Mouse (Mus musculus) liver, embryonic 16.5 days (tissue): ENCODE measurements around the gene Elmo1. TPM values are rescaled to one million over a fixed set of nuclear protein-coding genes. Genes with fewer than 3 reads are reported as not detected.

Experiments
- ATAC-seq: fragments of 200-750 bp; cut with Nextera tagmentation; 2 replicates; pipeline ENCODE4 v1.8.0; 2017; ENCODE audit warnings: low read depth, mild to moderate bottlenecking, moderate number of reproducible peaks, moderate library complexity
- H3K27ac ChIP-seq: fragments of 300-500 bp; sonication (generic); 2 replicates; pipeline ENCODE4 v1.5.1; 2014; ENCODE audit warnings: mild to moderate bottlenecking, low read length
- H3K27me3 ChIP-seq: fragments of 300-500 bp; sonication (generic); 2 replicates; pipeline ENCODE4 v1.6.1; 2014; ENCODE audit warnings: low read depth, low read length, mixed read lengths; ENCODE audit not compliant: control insufficient read depth, insufficient read depth
- H3K36me3 ChIP-seq: fragments of 300-500 bp; sonication (generic); 2 replicates; pipeline ENCODE4 v1.6.1; 2014; ENCODE audit warnings: mild to moderate bottlenecking; ENCODE audit not compliant: control insufficient read depth, insufficient read depth
- H3K4me1 ChIP-seq: fragments of 300-500 bp; sonication (generic); 2 replicates; pipeline ENCODE4 v1.6.1; 2014; ENCODE audit warnings: low read depth, low read length, mixed read lengths; ENCODE audit not compliant: control insufficient read depth
- H3K4me2 ChIP-seq: fragments of 300-500 bp; sonication (generic); 2 replicates; pipeline ENCODE4 v1.6.1; 2014; ENCODE audit warnings: low read depth, low read length, mixed read lengths
- H3K4me3 ChIP-seq: fragments of 300-500 bp; sonication (generic); 2 replicates; pipeline ENCODE4 v1.5.1; 2014; ENCODE audit warnings: low read depth, mild to moderate bottlenecking, low read length
- H3K9ac ChIP-seq: fragments of 300-500 bp; sonication (generic); 2 replicates; pipeline ENCODE4 v1.6.1; 2014; ENCODE audit warnings: low read depth, low read length
- H3K9me3 ChIP-seq: fragments of 300-500 bp; sonication (generic); replicated peaks from 2 replicates; pipeline ENCODE4 v1.6.1; 2016; ENCODE audit warnings: low read length; ENCODE audit not compliant: control insufficient read depth
- WGBS: fragments of 180-500 bp; shearing (Covaris S2); extraction: QIAGEN DNeasy Blood & Tissue Kit; methylation state at CpG from one replicate; pipeline ENCODE4 v1.1.7; 2014; ENCODE audit not compliant: insufficient replicate concordance; 5-methylcytosine and 5-hydroxymethylcytosine counted together
- polyA plus RNA-seq: library from polyadenylated mRNA; unstranded; fragments of >200 nt; fragmentation: Nextera tagmentation; extraction: Ambion mirVana; gene quantifications from 2 replicates; pipeline ENCODE4 v1.2.1, GENCODE M21; 2015

The Elmo1 gene
- polyA plus RNA-seq, 1 experiment from 2014 or later = 5.8 TPM

DNA sequence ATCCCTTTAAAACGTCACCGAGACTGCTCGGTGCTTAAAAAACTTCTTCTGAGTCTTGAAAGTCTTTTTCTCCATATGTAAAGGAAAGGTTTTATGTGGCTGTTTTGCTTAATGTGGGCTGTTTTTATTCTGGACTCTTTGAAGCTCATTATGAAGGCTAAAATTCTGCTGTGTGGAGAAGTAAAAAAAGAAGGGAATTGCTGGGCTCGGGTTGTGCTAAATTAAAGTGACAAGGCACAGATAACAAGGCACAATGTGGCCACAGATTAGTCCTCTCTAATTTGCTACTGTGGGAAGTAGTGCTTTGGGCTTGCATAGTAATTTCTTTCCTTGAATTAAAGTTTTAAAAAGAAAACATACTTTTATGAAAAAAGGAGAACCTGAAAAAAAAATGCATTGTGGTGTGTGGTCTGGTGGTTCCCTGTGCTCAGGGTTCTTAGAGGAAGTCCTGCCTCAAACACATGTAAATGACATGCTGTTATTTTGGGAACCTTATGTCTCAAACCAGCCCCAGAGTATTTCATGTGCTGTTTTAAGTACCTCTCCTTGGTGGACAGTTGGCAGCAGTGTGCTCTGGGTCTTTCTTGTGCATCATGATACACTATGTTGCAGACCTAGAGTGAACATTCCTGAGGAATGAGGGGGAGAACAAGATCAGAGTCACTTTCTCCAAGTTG lies 61.0 kb downstream of the Elmo1 start:
- ATAC-seq = no peak
- Histone ChIP-seq H3K4me1 (peaks cover 44% of the 10 kb centered on the region), H3K36me3 (no peaks in the 10 kb centered on the region), H3K4me3 (no peak overlapping the region), H3K9ac (peak overlapping the region; percentile 32), H3K27me3 (no peaks in the 10 kb centered on the region), H3K9me3 (no peaks in the 10 kb centered on the region), H3K4me2 (peak overlapping the region; percentile 53), H3K27ac (peak overlapping the region; percentile 85)
- 16% methylated on average over 4 of the region's 4 CpGs for WGBS

DNA sequence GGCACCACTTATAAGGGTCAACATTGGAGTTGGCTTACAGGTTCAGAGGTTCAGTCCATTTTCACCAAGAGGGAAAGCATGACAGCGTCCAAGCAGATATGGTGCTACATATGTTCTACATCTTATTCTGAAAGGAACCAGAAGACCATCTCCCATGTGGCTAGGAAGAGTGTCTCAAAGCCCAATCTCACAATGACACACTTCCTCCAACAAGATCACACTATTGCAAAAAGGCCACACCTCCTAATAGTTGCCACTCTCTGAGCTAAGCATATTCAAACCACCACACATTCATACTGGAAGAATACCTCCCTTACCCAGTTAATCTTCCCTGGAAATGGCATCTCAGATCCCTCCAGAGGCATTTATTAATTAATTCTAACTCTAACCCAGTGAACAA lies 66.7 kb downstream of the Elmo1 start:
- no peak overlapping the region for H3K4me3 ChIP-seq
- no peak overlapping the region for H3K27ac ChIP-seq
- H3K27me3 ChIP-seq = no peaks in the 10 kb centered on the region; the same call in 1 of the 2 replicates
- H3K36me3 ChIP-seq = no peaks in the 10 kb centered on the region
- H3K4me2 ChIP-seq = no peak overlapping the region
- ATAC-seq = 0 out of 2 replicates have a peak, but pooled peaks have one; percentile 14
- no peaks in the 10 kb centered on the region for H3K9me3 ChIP-seq
- no peak overlapping the region for H3K9ac ChIP-seq
- H3K4me1 ChIP-seq = peaks cover 3% of the 10 kb centered on the region
- WGBS = 31% methylated on average over 1 of the region's 1 CpGs

DNA sequence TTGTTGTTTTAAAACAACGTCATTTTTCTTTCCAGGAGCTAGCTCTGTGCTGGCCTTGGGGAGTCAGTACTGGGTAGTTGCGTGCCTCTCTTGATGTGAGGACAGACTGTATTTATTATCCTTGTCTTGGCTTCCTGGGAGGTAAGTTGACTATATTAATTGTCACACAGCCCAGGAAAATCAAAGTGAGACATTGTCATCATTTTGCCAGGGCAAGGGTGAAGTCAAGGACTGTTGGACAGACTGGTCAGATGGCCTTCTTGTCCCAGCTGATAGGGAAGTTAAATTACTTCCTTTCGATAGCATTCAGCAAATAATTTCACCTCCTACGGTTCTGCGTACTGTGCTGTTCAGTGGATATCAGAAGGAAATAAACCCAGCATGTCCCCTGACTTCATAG lies 67.1 kb downstream of the Elmo1 start:
- Histone ChIP-seq H3K4me3 (no peak overlapping the region), H3K36me3 (no peaks in the 10 kb centered on the region), H3K4me2 (no peak overlapping the region), H3K27ac (no peak overlapping the region), H3K4me1 (no peaks in the 10 kb centered on the region; the same call in 1 of the 2 replicates), H3K27me3 (no peaks in the 10 kb centered on the region; the same call in 1 of the 2 replicates), H3K9ac (no peak overlapping the region), H3K9me3 (no peaks in the 10 kb centered on the region)
- 43% methylated on average over 5 of the region's 5 CpGs for WGBS
- no peak for ATAC-seq

DNA sequence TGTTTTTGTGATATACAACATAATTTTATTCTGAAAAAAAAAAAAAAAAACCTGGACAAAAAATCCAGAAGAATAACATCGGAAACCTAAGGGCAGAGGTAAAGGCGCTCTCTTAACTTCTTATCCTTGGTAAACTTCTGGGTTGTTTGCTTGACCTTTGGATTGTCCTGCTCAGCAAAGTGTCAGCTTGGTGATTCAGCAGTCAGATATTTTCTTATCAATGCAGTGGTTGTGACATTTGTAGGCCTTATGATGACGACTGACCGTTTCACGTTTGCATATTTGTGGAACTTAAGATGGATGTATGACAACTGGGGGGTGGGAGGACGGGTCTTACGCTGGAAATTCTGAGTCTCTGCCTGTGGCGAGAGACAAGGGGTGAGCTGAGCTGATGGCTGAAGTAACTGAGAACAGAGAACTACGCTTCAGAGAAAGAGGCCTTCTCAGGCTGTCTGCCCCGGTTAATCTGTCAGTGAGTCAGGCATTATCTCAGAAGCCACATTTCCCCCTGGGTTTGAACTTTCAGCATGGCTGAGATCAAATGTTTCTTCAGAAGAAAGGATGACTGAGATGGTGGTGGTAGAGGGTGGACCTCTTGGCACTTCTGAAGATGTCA lies 73.1 kb downstream of the Elmo1 start:
- no peaks in the 10 kb centered on the region for H3K9me3 ChIP-seq
- WGBS = 15% methylated on average over 10 of the region's 10 CpGs
- H3K27ac ChIP-seq = peak overlapping the region; percentile 51
- H3K4me2 ChIP-seq = peak overlapping the region; percentile 43
- no peak overlapping the region for H3K4me3 ChIP-seq
- no peaks in the 10 kb centered on the region; the same call in 1 of the 2 replicates for H3K27me3 ChIP-seq
- ATAC-seq = peak; percentile 79
- peaks cover 27% of the 10 kb centered on the region for H3K4me1 ChIP-seq
- H3K9ac ChIP-seq = peak overlapping the region; percentile 42
- H3K36me3 ChIP-seq = no peaks in the 10 kb centered on the region

DNA sequence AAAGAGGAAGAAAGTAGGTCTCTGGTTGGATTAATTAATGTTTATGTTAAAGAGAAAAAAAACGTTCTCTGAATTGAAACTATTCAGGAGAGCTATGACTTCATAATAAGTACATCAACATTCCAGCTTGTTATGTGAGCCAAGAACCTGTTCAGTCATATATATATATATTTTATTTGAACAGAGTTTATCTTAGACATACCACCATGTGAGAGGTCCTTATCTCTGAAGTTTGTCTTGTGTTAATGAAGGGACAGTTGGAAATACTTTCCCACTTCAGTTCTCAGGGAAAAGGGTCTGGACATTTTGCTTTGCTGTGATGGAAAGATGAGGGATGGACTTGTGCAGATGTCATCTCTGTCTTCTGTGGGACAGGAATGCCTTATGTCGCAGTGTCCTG lies 74.4 kb downstream of the Elmo1 start:
- Histone ChIP-seq H3K36me3 (no peaks in the 10 kb centered on the region), H3K9ac (no peak overlapping the region), H3K4me2 (no peak overlapping the region), H3K9me3 (no peaks in the 10 kb centered on the region), H3K4me1 (peaks cover 27% of the 10 kb centered on the region), H3K4me3 (no peak overlapping the region), H3K27me3 (no peaks in the 10 kb centered on the region), H3K27ac (no peak overlapping the region)
- WGBS = 48% methylated on average over 2 of the region's 2 CpGs
- ATAC-seq = peak; percentile 26; the same call in 1 of the 2 replicates

DNA sequence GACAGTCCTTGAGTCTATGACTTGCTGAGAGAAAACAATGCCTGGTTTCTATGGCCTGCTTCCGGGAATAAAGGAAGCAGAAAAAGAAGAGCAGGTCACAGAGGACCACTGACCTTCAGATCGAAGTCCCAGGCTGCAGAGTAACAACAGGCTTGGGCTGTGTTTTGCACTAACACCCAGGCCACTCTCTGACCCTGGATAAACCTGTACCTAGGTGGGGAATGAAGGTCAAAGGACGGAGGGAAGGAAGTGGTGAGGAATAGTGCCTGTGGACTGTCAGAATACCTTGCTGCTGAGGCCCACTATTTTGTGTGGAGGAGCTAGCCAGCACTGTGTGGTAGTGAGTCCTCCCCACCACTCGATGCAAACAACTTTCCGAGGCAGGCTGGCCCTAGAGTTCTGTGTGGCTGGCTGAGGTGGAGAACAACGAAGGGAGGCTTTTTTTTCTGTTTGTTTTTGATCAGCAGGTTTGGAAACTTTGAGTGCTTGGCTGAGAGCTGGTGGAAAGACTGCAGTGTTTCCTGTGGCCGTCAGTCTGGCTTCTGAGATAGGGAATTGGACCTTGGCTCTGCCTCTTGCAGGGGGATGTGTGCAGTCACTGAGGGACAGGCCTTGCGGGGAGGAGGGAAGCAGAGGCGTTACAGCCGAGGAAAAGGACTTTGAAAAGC lies 83.7 kb downstream of the Elmo1 start:
- 0 out of 2 replicates have a peak overlapping the region, but pooled peaks have one; percentile 4 for H3K4me2 ChIP-seq

DNA sequence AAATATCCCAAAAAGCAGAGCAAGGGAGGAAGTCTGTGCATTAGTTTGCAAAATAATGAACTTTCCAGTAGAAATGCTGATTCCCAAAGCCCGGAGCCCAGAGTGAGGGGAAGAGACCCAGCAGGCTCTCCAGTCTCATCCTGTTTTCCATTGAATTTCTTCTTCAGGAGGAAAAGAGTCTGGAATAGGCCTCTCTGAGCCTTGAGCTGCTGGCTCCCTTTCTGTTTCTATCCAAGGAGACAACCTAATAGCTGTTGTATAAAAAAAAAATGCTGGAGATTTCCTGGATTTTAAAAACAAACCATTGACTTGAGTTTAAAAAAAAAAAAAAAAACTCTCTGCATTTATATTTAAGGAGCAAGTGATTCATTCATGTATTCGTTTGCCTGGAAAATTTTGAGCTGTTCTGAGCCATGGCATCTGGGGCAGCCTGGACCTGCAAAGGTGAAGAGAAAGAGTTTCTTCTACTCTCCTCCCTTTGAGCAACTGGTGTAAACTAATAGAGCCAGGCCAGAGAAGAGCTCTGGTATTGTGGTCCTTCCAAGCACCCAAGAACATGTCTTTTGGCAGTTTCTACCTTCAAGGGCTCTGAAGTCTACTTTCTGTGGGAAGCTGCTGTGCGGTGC lies 84.4 kb downstream of the Elmo1 start:
- Histone ChIP-seq H3K36me3 (no peaks in the 10 kb centered on the region), H3K9ac (no peak overlapping the region), H3K4me2 (0 out of 2 replicates have a peak overlapping the region, but pooled peaks have one; percentile 4), H3K4me3 (no peak overlapping the region), H3K9me3 (no peaks in the 10 kb centered on the region), H3K4me1 (peaks cover 10% of the 10 kb centered on the region; the same call in 1 of the 2 replicates), H3K27ac (peak overlapping the region; percentile 72), H3K27me3 (no peaks in the 10 kb centered on the region; the same call in 1 of the 2 replicates)
- WGBS = 42% methylated on average over 3 of the region's 3 CpGs
- no peak for ATAC-seq

More for the DNA sequence above, 83.7 kb downstream of the Elmo1 start:
- Histone ChIP-seq H3K9ac (no peak overlapping the region), H3K9me3 (no peaks in the 10 kb centered on the region), H3K36me3 (no peaks in the 10 kb centered on the region), H3K4me1 (peaks cover 10% of the 10 kb centered on the region; the same call in 1 of the 2 replicates), H3K27ac (peak overlapping the region; percentile 72), H3K27me3 (no peaks in the 10 kb centered on the region), H3K4me3 (no peak overlapping the region)
- WGBS = 6% methylated on average over 10 of the region's 10 CpGs
- ATAC-seq = peak; percentile 82

DNA sequence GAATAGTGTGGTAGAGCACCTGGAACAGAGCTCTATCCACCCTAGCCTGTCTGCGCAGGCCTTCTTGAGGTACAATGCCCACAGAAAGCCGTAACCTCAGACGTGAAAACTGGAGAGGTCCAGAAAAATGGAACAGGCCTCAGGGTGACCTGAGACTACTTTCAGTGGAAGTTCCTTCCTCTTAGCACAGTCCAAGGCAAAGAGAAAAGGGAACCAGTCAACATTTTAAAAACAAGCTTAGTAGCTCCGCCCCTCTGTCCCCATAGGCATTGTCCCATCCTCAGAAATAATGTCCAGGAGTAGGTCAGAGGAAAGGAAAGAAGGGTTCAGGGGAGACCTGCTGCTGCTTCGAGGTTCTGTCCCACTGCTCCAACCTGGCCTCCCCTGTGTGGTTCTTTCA lies 90.3 kb downstream of the Elmo1 start:
- Histone ChIP-seq H3K4me1 (peaks cover 15% of the 10 kb centered on the region), H3K27ac (peak overlapping the region; percentile 45), H3K36me3 (no peaks in the 10 kb centered on the region), H3K4me2 (no peak overlapping the region), H3K4me3 (no peak overlapping the region), H3K9ac (no peak overlapping the region), H3K9me3 (no peaks in the 10 kb centered on the region), H3K27me3 (peaks cover 13% of the 10 kb centered on the region)
- no peak; the same call in 1 of the 2 replicates for ATAC-seq
- WGBS = 36% methylated on average over 5 of the region's 5 CpGs
